Mouse (Mus musculus): ENCODE results near the gene Olfr403. TPM values are rescaled to one million over a fixed set of nuclear protein-coding genes. Genes with fewer than 3 reads are reported as not detected.
"Not testable (repeated sequence)": the region's sequence is repeated elsewhere in the genome, so short reads cannot be mapped to it uniquely, and the experiment has no call there.

Gene Olfr403
- polyA plus RNA-seq (2015; fragmentation: Nextera tagmentation; extraction: Ambion mirVana) = not detected in 2 replicates

GRCm38 (mm10) chr11:74185949-74186348 lies at the start of gene Olfr403:
Olfr403 (plus strand) TSS chr11:74186249.
- Histone ChIP-seq H3K27me3 (ENCODE audit: control insufficient read depth, insufficient read depth, low read depth, low read length) (no peaks in the 10 kb centered on the region), H3K4me3 (ENCODE audit: low read length) (no peak within 1 kb of the TSS), H3K27ac (ENCODE audit: low read length) (no peak within 1 kb of the TSS), H3K4me1 (replicated peaks; ENCODE audit: control insufficient read depth, insufficient read depth, low read length) (no peaks in the 10 kb centered on the region), H3K9me3 (ENCODE audit: control insufficient read depth, low read length) (no peaks in the 10 kb centered on the region), H3K9ac (ENCODE audit: low read length) (no peak within 1 kb of the TSS), H3K4me2 (ENCODE audit: low read depth, low read length) (no peak within 1 kb of the TSS), H3K36me3 (ENCODE audit: control insufficient read depth, insufficient read depth, low read length) (no peaks in the 10 kb centered on the region)
- no peak for ATAC-seq (ENCODE audit: low read depth)

- not testable (repeated sequence) for ATAC-seq (ENCODE audit: low read depth); H3K9me3 ChIP-seq (ENCODE audit: control insufficient read depth, low read length); H3K4me1 ChIP-seq (replicated peaks; ENCODE audit: control insufficient read depth, insufficient read depth, low read length); H3K4me2 ChIP-seq (ENCODE audit: low read depth, low read length); H3K36me3 ChIP-seq (ENCODE audit: control insufficient read depth, insufficient read depth, low read length); H3K27ac ChIP-seq (ENCODE audit: low read length); H3K4me3 ChIP-seq (ENCODE audit: low read length); H3K27me3 ChIP-seq (ENCODE audit: control insufficient read depth, insufficient read depth, low read depth, low read length); H3K9ac ChIP-seq (ENCODE audit: low read length)
- WGBS = 14% methylated on average over 1 of the region's 1 CpGs
Observed at GRCm38 (mm10) chr11:74140001-74140400, 46.0 kb upstream of the Olfr403 start.

GRCm38 (mm10) chr11:74145866-74146265 lies 40.2 kb upstream of the Olfr403 start:
- Histone ChIP-seq H3K36me3 (ENCODE audit: control insufficient read depth, insufficient read depth, low read length) (no peaks in the 10 kb centered on the region), H3K27ac (ENCODE audit: low read length) (no peak overlapping the region), H3K9me3 (ENCODE audit: control insufficient read depth, low read length) (peaks cover 9% of the 10 kb centered on the region; the same call in 1 of the 2 replicates), H3K27me3 (ENCODE audit: control insufficient read depth, insufficient read depth, low read depth, low read length) (no peaks in the 10 kb centered on the region), H3K4me1 (replicated peaks; ENCODE audit: control insufficient read depth, insufficient read depth, low read length) (no peaks in the 10 kb centered on the region), H3K4me2 (ENCODE audit: low read depth, low read length) (no peak overlapping the region), H3K9ac (ENCODE audit: low read length) (no peak overlapping the region), H3K4me3 (ENCODE audit: low read length) (no peak overlapping the region)
- ATAC-seq (ENCODE audit: low read depth) = no peak

- no peak within 1 kb of the TSS for H3K9ac ChIP-seq (ENCODE audit: low read length)
- H3K27ac ChIP-seq (ENCODE audit: low read length) = no peak within 1 kb of the TSS
- no peaks in the 10 kb centered on the region for H3K4me1 ChIP-seq (replicated peaks; ENCODE audit: control insufficient read depth, insufficient read depth, low read length)
- H3K4me3 ChIP-seq (ENCODE audit: low read length) = no peak within 1 kb of the TSS
- WGBS = 61% methylated on average over 3 of the region's 3 CpGs
- H3K27me3 ChIP-seq (ENCODE audit: control insufficient read depth, insufficient read depth, low read depth, low read length) = no peaks in the 10 kb centered on the region
- H3K4me2 ChIP-seq (ENCODE audit: low read depth, low read length) = no peak within 1 kb of the TSS
- H3K36me3 ChIP-seq (ENCODE audit: control insufficient read depth, insufficient read depth, low read length) = no peaks in the 10 kb centered on the region
- no peaks in the 10 kb centered on the region for H3K9me3 ChIP-seq (ENCODE audit: control insufficient read depth, low read length)
- no peak for ATAC-seq (ENCODE audit: low read depth)
Observed at GRCm38 (mm10) chr11:74153229-74153628, 32.8 kb upstream of the Olfr403 start, which contains the start of gene Olfr402. Olfr402 (plus strand) TSS chr11:74153529.

GRCm38 (mm10) chr11:74168771-74169170 lies 17.3 kb upstream of the Olfr403 start:
- H3K4me2 ChIP-seq (ENCODE audit: low read depth, low read length) = no peak overlapping the region
- no peaks in the 10 kb centered on the region for H3K36me3 ChIP-seq (ENCODE audit: control insufficient read depth, insufficient read depth, low read length)
- H3K9me3 ChIP-seq (ENCODE audit: control insufficient read depth, low read length) = no peaks in the 10 kb centered on the region
- no peak overlapping the region for H3K4me3 ChIP-seq (ENCODE audit: low read length)
- H3K4me1 ChIP-seq (replicated peaks; ENCODE audit: control insufficient read depth, insufficient read depth, low read length) = no peaks in the 10 kb centered on the region
- no peaks in the 10 kb centered on the region for H3K27me3 ChIP-seq (ENCODE audit: control insufficient read depth, insufficient read depth, low read depth, low read length)
- no peak for ATAC-seq (ENCODE audit: low read depth)
- no peak overlapping the region for H3K9ac ChIP-seq (ENCODE audit: low read length)
- no peak overlapping the region for H3K27ac ChIP-seq (ENCODE audit: low read length)

DNA sequence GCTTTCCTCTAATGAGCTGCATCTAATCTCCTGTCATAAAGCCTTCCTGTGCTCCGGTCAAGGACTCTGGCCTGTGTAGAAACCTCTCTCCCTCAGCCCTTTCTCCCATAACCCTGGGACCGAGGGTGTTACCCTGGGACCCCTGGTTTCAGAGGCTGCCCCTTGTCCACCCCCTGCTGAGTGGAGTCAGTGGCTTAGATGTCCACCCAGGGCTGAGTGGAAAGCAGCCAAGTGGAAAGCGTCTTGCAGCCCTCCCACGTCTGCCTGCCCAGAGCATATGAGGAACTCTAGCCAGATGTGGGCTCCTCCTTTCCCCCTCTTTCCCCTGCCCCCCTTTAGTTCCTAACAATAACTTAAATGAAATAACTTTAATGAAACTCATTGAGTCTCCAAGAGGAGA lies 2.9 kb upstream of the Olfr403 start:
- 81% methylated on average over 4 of the region's 4 CpGs for WGBS
- no peaks in the 10 kb centered on the region for H3K27me3 ChIP-seq (ENCODE audit: control insufficient read depth, insufficient read depth, low read depth, low read length)
- no peak for ATAC-seq (ENCODE audit: low read depth)
- H3K4me2 ChIP-seq (ENCODE audit: low read depth, low read length) = no peak overlapping the region
- H3K9ac ChIP-seq (ENCODE audit: low read length) = no peak overlapping the region
- no peak overlapping the region for H3K4me3 ChIP-seq (ENCODE audit: low read length)
- H3K27ac ChIP-seq (ENCODE audit: low read length) = no peak overlapping the region
- no peaks in the 10 kb centered on the region for H3K36me3 ChIP-seq (ENCODE audit: control insufficient read depth, insufficient read depth, low read length)
- no peaks in the 10 kb centered on the region for H3K9me3 ChIP-seq (ENCODE audit: control insufficient read depth, low read length)
- H3K4me1 ChIP-seq (replicated peaks; ENCODE audit: control insufficient read depth, insufficient read depth, low read length) = no peaks in the 10 kb centered on the region

- Histone ChIP-seq H3K4me1 (replicated peaks; ENCODE audit: control insufficient read depth, insufficient read depth, low read length) (no peaks in the 10 kb centered on the region), H3K9ac (ENCODE audit: low read length) (no peak overlapping the region), H3K9me3 (ENCODE audit: control insufficient read depth, low read length) (no peaks in the 10 kb centered on the region), H3K27me3 (ENCODE audit: control insufficient read depth, insufficient read depth, low read depth, low read length) (no peaks in the 10 kb centered on the region), H3K4me3 (ENCODE audit: low read length) (no peak overlapping the region), H3K27ac (ENCODE audit: low read length) (no peak overlapping the region), H3K4me2 (ENCODE audit: low read depth, low read length) (no peak overlapping the region), H3K36me3 (ENCODE audit: control insufficient read depth, insufficient read depth, low read length) (no peaks in the 10 kb centered on the region)
- WGBS = 65% methylated on average over 4 of the region's 4 CpGs
- ATAC-seq (ENCODE audit: low read depth) = no peak
Observed at GRCm38 (mm10) chr11:74183745-74184144, 2.3 kb upstream of the Olfr403 start.

DNA sequence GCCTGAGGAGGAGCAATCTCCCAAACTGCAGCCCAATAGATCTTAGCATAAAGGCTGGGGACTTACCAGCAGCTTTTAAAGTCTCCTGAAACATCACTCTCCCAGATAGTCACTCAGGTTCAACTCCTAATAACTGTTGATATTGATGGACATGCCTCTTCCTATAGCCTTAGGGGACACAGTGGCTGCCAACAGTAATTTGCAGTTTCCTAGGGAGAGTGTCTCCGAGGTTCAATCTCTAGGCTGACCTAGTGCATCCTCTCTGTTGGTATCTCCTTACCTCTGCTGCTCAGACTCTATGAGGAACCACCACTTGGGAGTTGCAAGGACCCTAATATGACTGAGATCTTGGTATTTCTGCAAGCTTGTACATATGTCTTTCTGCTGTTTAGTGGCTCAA lies 25.2 kb downstream of the Olfr403 start, which contains the start of gene Olfr43:
Olfr43 (minus strand) TSS at position 101 of the 400 bp plus-strand sequence.
- no peak for ATAC-seq (ENCODE audit: low read depth)
- 48% methylated on average over 1 of the region's 1 CpGs for WGBS
- Histone ChIP-seq H3K9ac (ENCODE audit: low read length) (no peak within 1 kb of the TSS), H3K4me3 (ENCODE audit: low read length) (no peak within 1 kb of the TSS), H3K27me3 (ENCODE audit: control insufficient read depth, insufficient read depth, low read depth, low read length) (no peaks in the 10 kb centered on the region), H3K9me3 (ENCODE audit: control insufficient read depth, low read length) (no peaks in the 10 kb centered on the region), H3K4me1 (replicated peaks; ENCODE audit: control insufficient read depth, insufficient read depth, low read length) (no peaks in the 10 kb centered on the region), H3K4me2 (ENCODE audit: low read depth, low read length) (no peak within 1 kb of the TSS), H3K27ac (ENCODE audit: low read length) (no peak within 1 kb of the TSS), H3K36me3 (ENCODE audit: control insufficient read depth, insufficient read depth, low read length) (no peaks in the 10 kb centered on the region)

DNA sequence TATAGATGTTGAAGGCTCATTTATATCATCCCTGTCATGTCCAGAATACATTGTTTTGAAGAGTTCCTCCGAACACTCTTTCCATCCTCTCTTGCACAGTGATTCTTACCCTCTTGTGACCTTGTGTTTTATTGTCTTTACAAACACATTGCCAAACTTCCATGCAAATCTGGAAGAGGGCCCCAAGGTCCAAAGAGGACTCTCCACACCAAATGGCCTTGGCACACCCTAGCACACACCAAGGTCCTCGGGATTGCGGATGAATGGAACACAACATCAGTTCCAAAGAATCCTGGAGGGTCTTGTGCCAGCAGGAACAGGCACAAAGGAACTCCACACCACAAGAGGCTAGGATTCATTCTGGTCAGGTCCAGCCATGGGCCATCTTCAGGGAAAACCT lies 55.2 kb downstream of the Olfr403 start:
- no peak overlapping the region for H3K4me3 ChIP-seq (ENCODE audit: low read length)
- H3K4me2 ChIP-seq (ENCODE audit: low read depth, low read length) = no peak overlapping the region
- WGBS = 88% methylated on average over 3 of the region's 3 CpGs
- H3K4me1 ChIP-seq (replicated peaks; ENCODE audit: control insufficient read depth, insufficient read depth, low read length) = no peaks in the 10 kb centered on the region
- ATAC-seq (ENCODE audit: low read depth) = no peak
- no peaks in the 10 kb centered on the region for H3K27me3 ChIP-seq (ENCODE audit: control insufficient read depth, insufficient read depth, low read depth, low read length)
- no peaks in the 10 kb centered on the region for H3K36me3 ChIP-seq (ENCODE audit: control insufficient read depth, insufficient read depth, low read length)
- H3K27ac ChIP-seq (ENCODE audit: low read length) = no peak overlapping the region
- H3K9me3 ChIP-seq (ENCODE audit: control insufficient read depth, low read length) = no peaks in the 10 kb centered on the region
- H3K9ac ChIP-seq (ENCODE audit: low read length) = no peak overlapping the region
